Mouse (Mus musculus) CH12.LX (cell line): Measurements from ENCODE around the gene Cplx1. TPM values are rescaled to one million over a fixed set of nuclear protein-coding genes. Genes with fewer than 3 reads are reported as not detected.

Experiments used
- DNase-seq: peaks from one replicate; pipeline ENCODE4 v3.0.0-alpha.2; 2013; ENCODE audit errors: extremely low read depth
- H3K27ac ChIP-seq: 2 replicates; pipeline ENCODE4 v1.5.1; 2012; ENCODE audit warnings: low read depth, mild to moderate bottlenecking, control low read depth, moderate library complexity; ENCODE audit not compliant: insufficient read depth
- H3K27me3 ChIP-seq: replicated peaks from 2 replicates; pipeline ENCODE3; 2012; ENCODE audit warnings: inconsistent platforms
- H3K36me3 ChIP-seq, 2 experiments: replicated peaks in 1 of 2; 2 replicates each; pipeline versions ENCODE3 to v1.6.1; 2012; ENCODE audit warnings: inconsistent platforms in 1 of 2, low read length in 1 of 2, mild to moderate bottlenecking in 1 of 2, mixed read lengths in 1 of 2, moderate library complexity in 1 of 2; ENCODE audit not compliant: control insufficient read depth in 1 of 2, insufficient read depth in 1 of 2
- H3K4me1 ChIP-seq, 2 experiments: 2 replicates each; pipeline ENCODE4 v1.6.1; 2012; ENCODE audit warnings: inconsistent platforms in 1 of 2, moderate library complexity in 1 of 2; ENCODE audit not compliant: insufficient read depth in 2 of 2, control insufficient read depth in 1 of 2
- H3K4me2 ChIP-seq: 2 replicates; pipeline ENCODE4 v1.6.1; 2012; ENCODE audit warnings: low read depth, mild to moderate bottlenecking, control low read depth; ENCODE audit not compliant: poor library complexity, insufficient read depth, severe bottlenecking
- H3K4me3 ChIP-seq, 3 experiments: fragments of 150-350 bp in 1 of 3; sonication (generic) in 1 of 3; replicated peaks in 1 of 3; 2 replicates each; pipeline versions ENCODE3 to v1.5.1; 2011 to 2012; ENCODE audit warnings: low read depth in 2 of 3, low read length in 2 of 3, mild to moderate bottlenecking in 2 of 3, moderate library complexity in 2 of 3, control low read depth in 1 of 3, improper control_type of control experiment in 1 of 3, inconsistent platforms in 1 of 3, mixed read lengths in 1 of 3; ENCODE audit not compliant: poor library complexity in 1 of 3
- H3K79me2 ChIP-seq: replicated peaks from 2 replicates; pipeline ENCODE4 v1.6.1; 2012; ENCODE audit warnings: mild to moderate bottlenecking, moderate library complexity; ENCODE audit not compliant: control insufficient read depth, poor library complexity, insufficient read depth, severe bottlenecking; ENCODE audit errors: extremely low read depth
- H3K9ac ChIP-seq: 2 replicates; pipeline ENCODE4 v1.6.1; 2012; ENCODE audit warnings: low read depth, mild to moderate bottlenecking, control low read depth, moderate library complexity; ENCODE audit not compliant: insufficient read depth
- H3K9me3 ChIP-seq: replicated peaks from 2 replicates; pipeline ENCODE3; 2012; ENCODE audit warnings: low read length, inconsistent platforms, mixed read lengths
- BHLHE40 ChIP-seq: IDR thresholded peaks from 2 replicates; pipeline ENCODE4 v1.6.1; 2011; ENCODE audit warnings: mild to moderate bottlenecking, low read depth, low read length, improper control_type of control experiment
- CHD1 ChIP-seq: IDR thresholded peaks from 2 replicates; pipeline ENCODE4 v1.6.1; 2012; ENCODE audit warnings: low read depth, low read length, improper control_type of control experiment, inconsistent platforms
- E2F4 ChIP-seq: IDR thresholded peaks from 2 replicates; pipeline ENCODE4 v1.6.1; 2011; ENCODE audit warnings: low read depth, low read length, improper control_type of control experiment; ENCODE audit not compliant: insufficient replicate concordance
- ELF1 ChIP-seq: IDR thresholded peaks from 2 replicates; pipeline ENCODE4 v1.6.1; 2014; ENCODE audit warnings: low read depth, mild to moderate bottlenecking, inconsistent platforms, low read length, improper control_type of control experiment
- EP300 ChIP-seq: IDR thresholded peaks from 2 replicates; pipeline ENCODE4 v1.6.1; 2011; ENCODE audit warnings: low read length, improper control_type of control experiment
- ETS1 ChIP-seq: conservative IDR thresholded peaks from 2 replicates; pipeline ENCODE4 v1.6.1; 2012; ENCODE audit warnings: low read depth, mild to moderate bottlenecking, inconsistent platforms, low read length, improper control_type of control experiment, moderate library complexity
- GABPA ChIP-seq: IDR thresholded peaks from 2 replicates; pipeline ENCODE4 v1.6.1; 2012; ENCODE audit warnings: low read depth, low read length, improper control_type of control experiment, inconsistent platforms; ENCODE audit not compliant: insufficient replicate concordance
- IRF4 ChIP-seq: IDR thresholded peaks from 2 replicates; pipeline ENCODE4 v1.6.1; 2014; ENCODE audit warnings: low read depth, mild to moderate bottlenecking, inconsistent platforms, low read length, improper control_type of control experiment
- JUN ChIP-seq: IDR thresholded peaks from 2 replicates; pipeline ENCODE4 v1.6.1; 2011; ENCODE audit warnings: low read depth, mild to moderate bottlenecking, low read length, improper control_type of control experiment, moderate library complexity; ENCODE audit not compliant: insufficient read depth
- JUND ChIP-seq: conservative IDR thresholded peaks from 2 replicates; pipeline ENCODE4 v1.6.1; 2011; ENCODE audit warnings: low read depth, low read length, improper control_type of control experiment
- KAT2A ChIP-seq: IDR thresholded peaks from 2 replicates; pipeline ENCODE4 v1.6.1; 2012; ENCODE audit warnings: low read length, improper control_type of control experiment, inconsistent platforms; ENCODE audit not compliant: insufficient replicate concordance
- MAFK ChIP-seq: IDR thresholded peaks from 2 replicates; pipeline ENCODE4 v1.6.1; 2011; ENCODE audit warnings: low read length, improper control_type of control experiment; ENCODE audit not compliant: insufficient replicate concordance
- MAX ChIP-seq: IDR thresholded peaks from 2 replicates; pipeline ENCODE4 v1.6.1; 2011; ENCODE audit warnings: low read length, improper control_type of control experiment
- MAZ ChIP-seq: IDR thresholded peaks from 2 replicates; pipeline ENCODE4 v1.6.1; 2012; ENCODE audit warnings: low read depth, mild to moderate bottlenecking, inconsistent platforms, low read length, improper control_type of control experiment, moderate library complexity
- MXI1 ChIP-seq: IDR thresholded peaks from 2 replicates; pipeline ENCODE4 v1.6.1; 2011; ENCODE audit warnings: mild to moderate bottlenecking, low read depth, low read length, improper control_type of control experiment
- MYC ChIP-seq: IDR thresholded peaks from 2 replicates; pipeline ENCODE4 v1.6.1; 2011; ENCODE audit warnings: low read depth, mild to moderate bottlenecking, improper control_type of control experiment, low read length
- NRF1 ChIP-seq: IDR thresholded peaks from 2 replicates; pipeline ENCODE4 v1.6.1; 2014; ENCODE audit warnings: low read depth, mild to moderate bottlenecking, inconsistent platforms, low read length, improper control_type of control experiment, moderate library complexity
- PAX5 ChIP-seq: IDR thresholded peaks from 2 replicates; pipeline ENCODE4 v1.6.1; 2012; ENCODE audit warnings: low read length, inconsistent platforms, mixed read lengths
- POLR2AphosphoS2 ChIP-seq: IDR thresholded peaks from 2 replicates; pipeline ENCODE4 v1.6.1; 2011; ENCODE audit warnings: low read depth, low read length, improper control_type of control experiment
- SMC3 ChIP-seq: IDR thresholded peaks from 2 replicates; pipeline ENCODE4 v1.6.1; 2011; ENCODE audit warnings: low read depth, low read length, improper control_type of control experiment
- TBP ChIP-seq: conservative IDR thresholded peaks from 2 replicates; pipeline ENCODE4 v1.6.1; 2011; ENCODE audit warnings: low read depth, low read length, improper control_type of control experiment
- UBTF ChIP-seq: IDR thresholded peaks from 2 replicates; pipeline ENCODE4 v1.6.1; 2012; ENCODE audit warnings: low read depth, mild to moderate bottlenecking, inconsistent platforms, low read length, improper control_type of control experiment, moderate library complexity
- USF2 ChIP-seq: conservative IDR thresholded peaks from 2 replicates; pipeline ENCODE4 v1.6.1; 2011; ENCODE audit warnings: low read depth, low read length, improper control_type of control experiment
- ZC3H11A ChIP-seq: IDR thresholded peaks from 2 replicates; pipeline ENCODE4 v1.6.1; 2012; ENCODE audit warnings: low read depth, mild to moderate bottlenecking, inconsistent platforms, low read length, improper control_type of control experiment
- ZKSCAN1 ChIP-seq: IDR thresholded peaks from 2 replicates; pipeline ENCODE4 v1.6.1; 2012; ENCODE audit warnings: low read depth, inconsistent platforms, low read length, improper control_type of control experiment, borderline replicate concordance
- ZMIZ1 ChIP-seq: IDR thresholded peaks from 2 replicates; pipeline ENCODE4 v1.6.1; 2012; ENCODE audit warnings: low read depth, mild to moderate bottlenecking, inconsistent platforms, low read length, improper control_type of control experiment
- ZNF384 ChIP-seq: IDR thresholded peaks from 2 replicates; pipeline ENCODE4 v1.6.1; 2012; ENCODE audit warnings: low read depth, low read length, improper control_type of control experiment, inconsistent platforms
- dilution Hi-C: fragments of 300-500 bp; cut with MboI; formaldehyde crosslinking; loops from 2 replicates; pipeline ENCODE4 v1.14.3; 2020; ENCODE audit warnings: low sequenced_read_pairs; ENCODE audit not compliant: extremely low pct_unique_long_range_greater_than_20kb, extremely low pct_ligation_motif_present
- in situ Hi-C: fragments of 300-500 bp; cut with MboI; formaldehyde crosslinking; loops from 3 replicates; pipeline ENCODE4 v1.14.3; 2019; ENCODE audit warnings: low sequenced_read_pairs, low pct_ligation_motif_present, low pct_unique_long_range_greater_than_20kb, mixed read lengths
- polyA plus RNA-seq: library from polyadenylated mRNA; unstranded; fragments of >175 nt; gene quantifications from 2 replicates; pipeline ENCODE4 v1.2.1, GENCODE M21; 2012; ENCODE audit warnings: low read depth; ENCODE audit not compliant: insufficient read length
- total RNA-seq, 2 experiments: library from RNA; depleted of rRNA; stranded (reverse); fragments of 300-350 nt in 1 of 2; fragments of >200 nt in 1 of 2; gene quantifications; 2 replicates each; pipeline ENCODE4 v1.2.3; 2012 to 2014

Cplx1 gene
- total and polyA plus RNA-seq, 3 experiments = not detected

DNA sequence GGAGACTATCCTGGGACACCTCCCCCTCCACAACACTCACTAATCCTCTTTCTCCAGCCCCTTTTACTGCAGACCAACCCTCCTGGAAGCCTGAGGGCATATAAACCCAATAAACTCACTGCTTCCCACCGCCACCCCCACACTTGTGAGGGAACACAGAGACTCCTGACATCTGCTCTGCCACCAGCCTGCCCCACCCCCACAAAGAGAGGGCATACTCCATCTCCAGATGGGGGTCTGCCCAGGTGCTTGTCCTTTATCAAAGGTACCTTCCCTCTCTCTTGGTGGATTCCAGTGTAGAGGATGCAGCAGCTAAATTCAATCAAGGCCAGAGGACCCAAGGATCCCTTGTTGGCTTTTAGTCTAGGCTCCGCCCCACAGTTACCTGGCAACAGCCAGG lies 28.8 kb downstream of the Cplx1 start:
- Histone ChIP-seq H3K4me3 (no peak overlapping the region), H3K36me3 (no peaks in the 10 kb centered on the region), H3K27me3 (peaks cover 10% of the 10 kb centered on the region), H3K79me2 (no peaks in the 10 kb centered on the region), H3K27ac (no peak overlapping the region), H3K4me2 (no peak overlapping the region), H3K9ac (no peak overlapping the region), H3K4me1 (peaks cover 0 to 5% of the 10 kb centered on the region in 2 experiments; a peak in 2 of 4 replicates), H3K9me3 (no peaks in the 10 kb centered on the region)
- in situ Hi-C loops = no loop called here
- dilution Hi-C loops = no loop called here
- no peak for DNase-seq
- TF ChIP-seq JUN = no peak
- no peak for TF ChIP-seq KAT2A
- TF ChIP-seq TBP = no peak
- no peak for TF ChIP-seq ZMIZ1
- TF ChIP-seq ZC3H11A = no peak
- no peak for TF ChIP-seq GABPA
- TF ChIP-seq MAFK = no peak
- TF ChIP-seq IRF4 = no peak
- TF ChIP-seq E2F4 = no peak
- TF ChIP-seq MYC = no peak
- TF ChIP-seq UBTF = no peak
- no peak for TF ChIP-seq USF2
- no peak for TF ChIP-seq SMC3
- TF ChIP-seq ELF1 = no peak
- TF ChIP-seq BHLHE40 = no peak
- TF ChIP-seq CHD1 = no peak
- TF ChIP-seq ZNF384 = no peak
- TF ChIP-seq NRF1 = no peak
- no peak for TF ChIP-seq POLR2AphosphoS2

DNA sequence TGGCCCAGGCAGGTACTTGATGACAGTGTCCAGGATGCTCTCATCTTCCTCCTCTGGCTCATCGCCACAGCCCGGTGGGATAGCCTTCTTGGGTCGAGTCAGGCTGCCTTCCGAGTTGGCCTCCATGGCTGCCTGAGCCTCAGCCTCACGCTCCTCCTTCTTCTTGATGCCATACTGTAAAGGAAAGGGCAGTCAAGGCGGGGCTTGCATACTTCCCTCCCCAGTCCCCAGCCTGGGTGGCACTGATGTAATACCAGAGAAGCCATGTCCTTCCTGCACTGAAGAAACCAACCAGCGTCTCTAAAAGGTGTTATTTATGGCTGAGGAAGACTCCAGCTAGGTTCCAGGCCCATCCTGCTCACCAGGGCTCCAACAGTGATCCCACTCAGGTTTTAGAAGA lies 29.7 kb downstream of the Cplx1 start:
- H3K36me3 ChIP-seq = no peaks in the 10 kb centered on the region
- dilution Hi-C loops = no loop called here

More for the DNA sequence above, 29.7 kb downstream of the Cplx1 start:
- peaks cover 6% of the 10 kb centered on the region for H3K27me3 ChIP-seq
- no peak for TF ChIP-seq BHLHE40
- TF ChIP-seq MXI1 = no peak
- TF ChIP-seq MYC = no peak
- no peak for TF ChIP-seq UBTF
- TF ChIP-seq ZC3H11A = no peak
- TF ChIP-seq PAX5 = no peak
- no peak for TF ChIP-seq SMC3
- TF ChIP-seq ZKSCAN1 = no peak
- TF ChIP-seq JUN = no peak
- no peak for TF ChIP-seq POLR2AphosphoS2
- TF ChIP-seq IRF4 = no peak
- TF ChIP-seq MAX = no peak
- TF ChIP-seq ETS1 = no peak
- no peak for TF ChIP-seq CHD1
- TF ChIP-seq MAZ = no peak
- no peak for TF ChIP-seq EP300
- TF ChIP-seq JUND = no peak
- TF ChIP-seq E2F4 = no peak
- no peak overlapping the region; the same call in 1 of the 2 replicates for H3K4me2 ChIP-seq
- H3K79me2 ChIP-seq = no peaks in the 10 kb centered on the region
- H3K9ac ChIP-seq = no peak overlapping the region
- in situ Hi-C loops = no loop called here
- DNase-seq = peak; percentile 8
- H3K27ac ChIP-seq = no peak overlapping the region
- H3K4me1 ChIP-seq = peaks cover 0 to 5% of the 10 kb centered on the region in 2 experiments; a peak in 1 of 4 replicates
- no peaks in the 10 kb centered on the region for H3K9me3 ChIP-seq
- no peak overlapping the region for H3K4me3 ChIP-seq
